Mouse (Mus musculus): ENCODE measurements around the gene Gm10961. TPM values are rescaled to one million over a fixed set of nuclear protein-coding genes. Genes with fewer than 3 reads are reported as not detected.

Gene Gm10961
- not detected in 2 replicates for polyA plus RNA-seq (2012; rRNA removed)

GRCm38 (mm10) chr3:107630682-107631522, at the start of gene Gm10961:
Gene Gm10961 (plus strand): TSS chr3:107631322.

GRCm38 (mm10) chr3:107594662-107595263, 36.4 kb upstream of the Gm10961 start, which contains the start of gene Alx3:
Gene Alx3 (plus strand): TSS chr3:107595031.

GRCm38 (mm10) chr3:107631523-107631958, 419 bp downstream of the Gm10961 start, which contains the start of gene Strip1:
Gene Strip1 (minus strand): TSS chr3:107631694.

Other genes with a start within 250 kb of the Gm10961 start
- 0.02 TPM in 1 of 2 replicates, not detected in the other for gene Kcnc4, start 171.8 kb upstream of the Gm10961 start, polyA plus RNA-seq (2012; rRNA removed)
- 0.08 and 0.17 TPM in 2 replicates for gene Slc6a17, start 113.3 kb upstream of the Gm10961 start, polyA plus RNA-seq (2012; rRNA removed)
- not detected in 2 replicates for gene Ubl4b, start 76.2 kb upstream of the Gm10961 start, polyA plus RNA-seq (2012; rRNA removed)
- 0.02 and 0.07 TPM in 2 replicates for gene Alx3, start 36.3 kb upstream of the Gm10961 start, polyA plus RNA-seq (2012; rRNA removed)
- 9.0 and 10.2 TPM in 2 replicates for gene Strip1, start 372 bp downstream of the Gm10961 start, polyA plus RNA-seq (2012; rRNA removed)
- gene Ahcyl1, start 65.2 kb downstream of the Gm10961 start, polyA plus RNA-seq (2012; rRNA removed): 30.5 and 33.6 TPM in 2 replicates
- gene Csf1, start 129.1 kb downstream of the Gm10961 start, polyA plus RNA-seq (2012; rRNA removed): 4.5 and 4.7 TPM in 2 replicates
- 0.06 TPM in 1 of 2 replicates, not detected in the other for gene Eps8l3, start 245.9 kb downstream of the Gm10961 start, polyA plus RNA-seq (2012; rRNA removed)

Data from liver, embryonic 14 days (tissue).